Mouse (Mus musculus) regulatory T cell (primary cell): ENCODE results near the gene Cplx2.

ENCODE experiments used
- in situ Hi-C: fragments of 300-600 bp; cut with MboI, MseI; formaldehyde crosslinking; loops from one replicate; pipeline ENCODE4 v1.15.1; 2025; ENCODE audit warnings: high pct_unique_total_duplicates

Gene Cplx2

GRCm38 (mm10) chr13:54371049-54371386 is at the start of gene Cplx2:
Gene Cplx2 (plus strand): TSS chr13:54371349.
- in situ Hi-C loops = loop anchor here (10.0 kb wide), 2 partner anchors 116 to 256 kb away; no protein-coding TSS in a partner anchor

DNA sequence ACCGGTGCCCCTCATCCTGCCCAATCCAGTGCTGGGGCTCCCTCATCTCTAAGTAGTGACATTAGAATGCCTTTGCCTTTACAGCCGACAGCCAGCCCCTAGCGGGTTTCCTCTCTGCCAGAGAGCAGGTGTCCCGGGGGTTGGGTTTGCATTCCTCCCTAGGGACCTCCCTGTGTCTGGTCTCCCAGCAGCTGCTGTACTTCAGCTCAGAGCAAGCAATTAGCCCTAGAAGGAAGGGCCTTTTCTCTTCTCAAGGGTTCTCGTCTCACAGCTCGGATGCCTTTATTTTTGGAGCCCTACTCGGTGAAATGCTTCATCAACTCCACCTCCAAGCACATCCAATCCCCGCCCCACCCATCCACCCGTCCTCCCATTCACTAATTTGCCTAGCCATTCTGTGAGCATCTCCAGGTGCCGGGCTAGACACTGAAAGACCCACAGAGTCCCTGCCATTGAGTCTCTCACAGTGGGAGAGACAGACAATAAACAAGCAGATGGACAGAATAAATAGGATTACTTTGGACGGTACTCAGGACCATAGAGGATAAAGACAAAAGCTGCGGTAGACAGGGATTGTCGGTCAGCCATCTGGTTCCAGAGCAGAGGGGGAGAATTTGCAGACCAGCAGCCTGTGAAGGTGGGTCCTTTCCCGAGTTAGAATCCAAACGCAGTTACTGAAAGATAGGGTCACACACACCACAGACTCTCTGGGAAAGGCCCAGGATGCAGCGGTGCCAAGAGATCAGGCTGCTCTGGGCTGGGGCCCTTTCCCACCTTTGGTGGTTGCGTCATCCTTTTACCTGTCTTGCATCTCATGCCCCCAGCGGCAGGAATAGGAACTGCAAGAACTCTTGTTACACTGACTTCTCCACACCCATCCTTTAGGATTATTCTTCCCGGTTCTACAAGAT is 48.5 kb upstream of the Cplx2 start:
- in situ Hi-C loops = no loop called here

GRCm38 (mm10) chr13:54323307-54324165 is 47.6 kb upstream of the Cplx2 start:
- in situ Hi-C loops = no loop called here

GRCm38 (mm10) chr13:54324178-54324577 is 47.0 kb upstream of the Cplx2 start:
- in situ Hi-C loops = no loop called here

- in situ Hi-C loops = no loop called here
Measured at GRCm38 (mm10) chr13:54325814-54326213, 45.3 kb upstream of the Cplx2 start.

- in situ Hi-C loops = no loop called here
Measured at GRCm38 (mm10) chr13:54326686-54327447, 44.3 kb upstream of the Cplx2 start.

DNA sequence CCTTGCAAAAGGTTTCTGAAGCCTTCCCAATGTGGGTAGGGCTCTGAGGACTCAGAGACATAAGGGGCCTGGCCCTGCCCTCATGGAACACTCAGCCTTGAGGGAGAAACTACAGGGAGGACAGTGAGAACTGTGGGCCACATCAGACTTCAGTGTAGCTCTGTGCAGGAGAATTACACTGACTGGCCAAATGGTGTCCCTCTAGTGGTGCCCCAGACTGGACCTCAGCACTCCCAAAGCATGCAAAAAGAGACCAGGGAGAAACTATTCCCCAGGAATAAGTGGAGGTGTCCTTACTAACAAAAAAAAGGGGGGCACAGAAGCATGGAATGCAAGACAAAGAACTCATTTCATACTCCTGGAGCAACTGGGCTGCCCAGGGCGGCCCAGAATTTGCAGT is 43.1 kb upstream of the Cplx2 start:
- in situ Hi-C loops = no loop called here

GRCm38 (mm10) chr13:54328954-54329490 is 42.1 kb upstream of the Cplx2 start:
- in situ Hi-C loops = no loop called here

GRCm38 (mm10) chr13:54331825-54332675 is 39.1 kb upstream of the Cplx2 start:
- in situ Hi-C loops = no loop called here

DNA sequence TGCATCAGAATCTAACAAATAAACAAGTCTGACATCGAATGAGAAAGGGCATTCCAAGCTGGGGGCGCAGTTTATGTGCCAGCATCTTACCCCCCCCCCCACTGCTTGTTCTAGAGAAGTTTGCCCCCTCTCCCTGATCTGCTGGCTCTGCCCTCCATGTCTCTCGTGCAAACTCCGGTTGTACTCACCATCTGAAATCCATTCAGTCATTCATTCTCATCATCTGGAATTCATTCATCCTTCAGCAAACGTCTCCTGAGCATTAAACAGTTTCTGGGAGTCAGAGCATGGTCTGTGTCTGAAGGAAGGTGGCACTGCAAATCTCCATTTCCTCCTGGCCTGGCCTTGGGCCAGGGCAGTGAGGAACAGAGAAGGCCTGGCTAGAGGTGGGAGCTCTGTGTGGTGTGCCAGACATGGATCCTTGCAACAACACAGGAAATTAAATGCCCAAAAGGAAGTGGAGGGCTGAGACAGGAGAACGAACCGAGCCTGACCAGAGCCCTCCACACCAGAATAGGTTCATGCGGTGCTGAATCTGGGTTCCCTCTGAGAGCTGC is 38.1 kb upstream of the Cplx2 start:
- in situ Hi-C loops = no loop called here

GRCm38 (mm10) chr13:54337058-54337457 is 34.1 kb upstream of the Cplx2 start:
- in situ Hi-C loops = no loop called here

DNA sequence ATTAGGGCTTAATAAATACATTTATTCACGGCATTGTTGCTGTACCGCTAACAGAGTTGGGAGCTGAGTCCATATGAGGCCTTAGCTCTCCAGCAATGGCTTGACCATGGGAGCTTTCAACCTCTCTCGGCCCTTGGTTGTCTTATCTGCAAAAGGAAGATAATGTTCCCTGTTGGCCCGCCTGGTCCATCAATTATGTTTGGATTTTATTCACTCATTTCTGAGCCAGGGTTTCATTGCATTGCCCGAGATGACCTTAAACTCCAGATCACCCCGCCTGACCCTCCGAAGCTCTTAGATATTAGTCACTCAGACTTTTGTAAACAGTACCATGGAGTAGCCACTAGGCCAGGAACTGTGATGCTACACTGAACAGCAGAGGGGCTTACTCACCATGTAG is 33.6 kb upstream of the Cplx2 start:
- in situ Hi-C loops = no loop called here

DNA sequence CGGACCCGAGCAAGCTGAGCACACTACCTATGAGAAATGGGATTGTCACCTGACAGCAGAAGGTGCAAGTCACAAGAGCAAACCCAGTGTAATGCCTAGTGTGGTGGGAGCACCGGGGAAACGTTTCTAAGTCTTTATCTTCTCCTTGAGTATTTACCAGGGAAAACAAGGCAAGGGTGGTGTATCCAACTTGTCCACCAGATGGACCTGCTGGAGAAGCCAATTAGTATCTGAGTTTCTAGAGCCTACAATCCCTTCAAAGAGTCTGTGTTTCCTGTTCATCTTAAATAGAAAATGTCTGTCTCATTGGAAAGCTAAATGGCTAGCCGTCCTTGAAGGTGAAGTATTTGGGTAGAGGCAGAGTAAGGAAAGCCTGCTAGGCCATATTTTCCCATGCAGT is 32.3 kb upstream of the Cplx2 start:
- in situ Hi-C loops = no loop called here

GRCm38 (mm10) chr13:54345885-54346647 is 25.1 kb upstream of the Cplx2 start:
- in situ Hi-C loops = no loop called here

GRCm38 (mm10) chr13:54348011-54348410 is 23.1 kb upstream of the Cplx2 start:
- in situ Hi-C loops = no loop called here

- in situ Hi-C loops = no loop called here
Measured at GRCm38 (mm10) chr13:54349126-54349759, 21.9 kb upstream of the Cplx2 start.

DNA sequence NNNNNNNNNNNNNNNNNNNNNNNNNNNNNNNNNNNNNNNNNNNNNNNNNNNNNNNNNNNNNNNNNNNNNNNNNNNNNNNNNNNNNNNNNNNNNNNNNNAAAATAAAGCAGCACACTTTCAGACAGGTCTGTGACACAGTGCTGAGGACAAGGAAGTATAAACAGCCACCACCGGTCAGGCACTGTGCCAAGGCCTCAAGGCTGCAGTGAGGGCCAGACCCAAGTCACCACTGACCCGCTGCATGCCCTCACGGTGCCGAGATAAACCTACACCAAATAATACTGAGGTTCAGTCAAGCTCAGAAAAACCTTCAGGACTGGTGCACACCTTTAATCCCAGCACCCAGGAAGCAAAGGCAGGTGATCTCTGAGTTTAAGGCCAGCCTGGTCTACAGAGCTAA is 13.7 kb upstream of the Cplx2 start:
- in situ Hi-C loops = no loop called here

- in situ Hi-C loops = no loop called here
Measured at GRCm38 (mm10) chr13:54359181-54359580, 12.0 kb upstream of the Cplx2 start.

- in situ Hi-C loops = loop anchor here (10.0 kb wide), 1 partner anchor 1870 kb away; no protein-coding TSS in a partner anchor
Measured at GRCm38 (mm10) chr13:54364686-54365085, 6.5 kb upstream of the Cplx2 start.
